Mouse (Mus musculus): ENCODE data around the gene Thbs1.
"Not testable (repeated sequence)": the region's sequence is repeated elsewhere in the genome, so short reads cannot be mapped to it uniquely, and the experiment has no call there.

Gene Thbs1

DNA sequence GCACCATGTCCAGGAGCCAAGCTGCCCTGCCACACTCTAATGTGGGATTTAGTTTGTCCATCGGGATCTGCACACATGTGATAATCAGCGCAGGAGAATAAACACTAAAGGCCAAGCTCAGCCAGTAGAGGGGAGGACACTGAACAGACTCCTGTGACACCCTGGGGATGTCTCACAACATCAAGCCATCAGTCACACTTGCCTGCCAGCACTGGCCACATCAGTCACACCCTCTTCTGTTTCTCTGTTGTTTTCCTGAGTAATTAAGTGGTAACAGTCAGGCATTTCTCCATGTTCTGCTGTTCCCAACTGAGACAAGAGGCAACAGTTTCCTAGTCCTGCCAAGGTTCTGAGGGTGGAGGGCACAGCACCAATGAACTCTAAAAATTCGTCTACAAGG, 36.1 kb downstream of the Thbs1 start:
- not testable (repeated sequence) for DNase-seq (ENCODE audit: low read depth, low spot score)

DNA sequence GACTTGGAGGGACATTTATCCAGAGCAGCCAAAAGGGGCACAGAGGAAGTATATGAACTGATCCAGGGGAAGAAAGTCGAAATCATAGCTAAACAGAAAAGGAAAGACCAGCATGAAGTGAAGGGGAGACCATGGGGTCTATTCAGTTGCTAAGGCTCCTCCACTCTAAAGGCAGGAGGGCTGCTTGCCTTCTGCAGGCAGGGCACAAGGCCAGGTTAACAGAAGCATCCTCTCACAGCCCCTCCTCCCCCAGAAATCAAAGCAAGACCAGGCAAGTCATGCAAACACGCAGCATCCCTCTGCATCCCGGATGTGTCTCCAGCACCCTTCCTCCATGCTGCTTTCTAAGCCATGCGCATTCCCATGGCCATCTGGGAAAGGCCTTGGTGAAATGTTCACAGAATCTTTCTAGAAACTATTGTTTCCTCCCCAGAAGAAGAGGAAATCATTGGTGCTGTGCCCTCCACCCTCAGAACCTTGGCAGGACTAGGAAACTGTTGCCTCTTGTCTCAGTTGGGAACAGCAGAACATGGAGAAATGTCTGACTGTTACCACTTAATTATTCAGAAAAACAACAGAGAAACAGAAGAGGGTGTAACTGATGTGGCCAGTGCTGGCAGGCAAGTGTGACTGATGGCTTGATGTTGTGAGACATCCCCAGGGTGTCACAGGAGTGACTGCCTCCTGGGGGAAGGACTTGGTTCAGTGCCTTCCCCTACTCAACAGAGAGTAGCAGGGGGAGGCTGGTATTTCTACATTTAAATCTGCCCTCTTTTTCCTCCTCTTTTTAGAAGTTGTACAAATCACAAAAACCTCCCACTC, 36.9 kb downstream of the Thbs1 start:
- no peak for DNase-seq (ENCODE audit: low read depth, low spot score)

DNA sequence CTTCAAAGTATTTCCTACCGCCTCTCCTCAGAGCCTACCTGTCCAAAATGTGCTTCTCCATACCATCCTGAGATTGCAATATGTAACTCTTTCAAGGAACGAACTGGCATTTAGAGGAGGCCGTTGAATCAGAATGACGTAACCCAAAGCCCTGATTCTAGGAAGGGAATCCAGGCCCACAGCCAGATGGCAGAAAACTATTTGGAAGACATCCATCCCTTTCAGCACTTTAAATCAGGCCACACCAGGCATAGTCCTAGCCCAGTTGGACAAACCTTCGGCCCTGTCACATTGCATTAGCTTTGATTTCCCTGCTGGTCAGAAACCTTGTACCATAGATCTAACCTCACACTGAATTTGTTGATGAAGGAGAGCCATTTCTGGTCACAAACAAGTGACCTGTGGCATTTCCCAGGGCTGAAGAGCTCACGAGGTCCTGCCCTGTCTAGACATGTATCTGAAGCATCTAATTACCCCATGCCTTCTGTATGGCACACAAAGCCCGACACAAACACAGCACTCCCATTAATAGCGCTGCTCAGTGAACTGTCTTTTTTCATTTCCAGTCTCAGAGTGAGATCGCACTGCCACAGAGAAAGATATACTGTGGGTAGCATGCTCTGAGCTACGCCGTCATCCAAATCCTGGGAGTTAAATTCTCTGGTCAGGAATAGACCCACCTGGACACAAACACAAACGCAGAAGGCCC, 38.3 kb downstream of the Thbs1 start:
- no peak for DNase-seq (ENCODE audit: low read depth, low spot score)

DNA sequence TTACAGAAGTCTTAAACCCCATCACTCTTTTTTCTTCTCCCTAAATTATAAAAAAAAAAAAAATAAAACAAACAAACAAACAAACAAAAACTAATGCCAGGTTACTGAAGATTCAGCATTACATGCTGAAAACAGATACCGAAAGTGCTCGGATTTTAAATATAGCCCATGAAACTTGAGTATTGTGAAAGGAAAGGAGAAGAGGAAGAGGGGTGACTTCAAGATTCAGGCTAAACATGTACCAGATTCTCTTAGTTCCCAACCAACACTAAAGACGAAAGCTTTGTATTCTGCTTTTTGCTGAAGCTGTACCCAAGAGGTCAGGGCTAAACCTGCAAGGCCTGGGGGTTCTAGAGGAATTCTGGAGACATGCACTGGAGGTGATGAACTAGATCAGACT, 46.4 kb downstream of the Thbs1 start:
- no peak for DNase-seq (ENCODE audit: low read depth, low spot score)

DNA sequence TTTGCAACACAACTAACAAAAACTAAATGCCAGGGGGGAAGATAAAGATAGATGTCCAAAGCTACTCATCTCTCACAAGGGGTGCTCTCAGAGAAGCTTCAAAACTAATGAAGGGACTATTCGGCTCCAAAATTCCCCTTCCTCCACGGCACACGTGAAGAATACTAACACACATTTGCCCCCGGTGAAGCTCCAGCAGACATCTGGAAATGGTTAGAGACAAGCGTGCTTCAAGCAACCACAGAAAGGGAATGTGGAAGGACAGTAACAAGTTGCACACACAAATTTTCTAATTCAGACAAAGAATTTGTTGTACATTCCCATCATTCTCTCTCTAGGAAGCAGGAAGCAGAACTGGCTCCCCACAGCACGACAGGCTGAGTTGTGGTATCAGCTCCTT, 47.5 kb downstream of the Thbs1 start:
- no peak for DNase-seq (ENCODE audit: low read depth, low spot score)

DNA sequence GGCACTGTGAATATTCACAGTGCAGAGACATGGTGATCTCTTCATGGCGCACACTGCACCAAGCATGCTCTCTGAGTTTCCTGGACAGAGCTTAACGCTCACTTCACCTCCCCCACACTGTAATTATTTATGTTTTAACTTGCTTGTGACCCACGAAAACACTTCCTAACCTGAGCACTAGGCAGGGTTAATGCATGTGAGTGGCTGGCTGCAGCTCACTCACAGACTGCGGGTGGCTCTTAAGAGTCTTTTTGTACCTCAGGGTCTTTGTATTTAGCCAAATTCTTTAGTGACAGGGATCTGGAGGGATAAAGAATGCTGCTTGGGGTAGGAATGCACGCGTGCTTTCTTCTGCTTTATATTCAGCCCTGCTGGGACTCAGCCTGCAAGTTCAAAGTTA, 48.9 kb downstream of the Thbs1 start:
- no peak for DNase-seq (ENCODE audit: low read depth, low spot score)

DNA sequence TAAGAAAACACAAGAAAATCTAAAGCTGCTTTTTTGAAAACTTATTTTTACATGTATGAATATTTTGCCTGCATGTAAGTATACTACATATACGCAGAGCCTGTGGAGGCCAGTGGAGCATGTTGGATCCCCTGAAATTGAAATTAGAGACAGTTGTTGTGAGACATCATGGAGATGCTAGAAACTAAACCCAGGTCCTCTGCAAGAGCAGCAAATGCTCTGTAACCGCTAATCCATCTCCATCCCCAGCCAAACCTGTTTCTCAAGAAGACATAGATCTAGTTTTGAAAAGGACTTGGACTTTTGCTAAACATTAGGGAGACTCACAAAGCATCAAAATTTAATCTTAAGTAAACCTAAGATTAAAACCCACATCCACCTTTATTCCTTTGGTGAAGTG, 49.3 kb downstream of the Thbs1 start:
- no peak for DNase-seq (ENCODE audit: low read depth, low spot score)

DNA sequence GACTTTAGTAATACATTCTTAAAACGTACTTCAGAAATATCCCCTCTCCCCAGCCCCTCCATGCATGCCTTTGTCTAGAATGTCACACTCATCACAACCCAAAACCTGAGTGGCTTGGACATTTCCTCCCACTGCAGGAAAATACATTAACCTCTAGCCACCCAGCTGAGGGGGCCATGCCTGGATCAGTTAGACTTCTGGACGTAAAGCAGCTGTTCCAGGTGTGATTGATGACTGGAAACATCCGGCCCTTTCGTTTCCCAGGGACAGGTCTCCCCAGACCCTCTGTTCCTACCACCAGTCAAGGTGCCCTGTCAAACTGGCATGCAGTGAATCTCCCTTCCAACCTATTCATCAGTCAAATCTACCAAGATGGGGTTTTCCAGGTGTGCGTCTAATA, 50.8 kb downstream of the Thbs1 start:
- no peak for DNase-seq (ENCODE audit: low read depth, low spot score)

DNA sequence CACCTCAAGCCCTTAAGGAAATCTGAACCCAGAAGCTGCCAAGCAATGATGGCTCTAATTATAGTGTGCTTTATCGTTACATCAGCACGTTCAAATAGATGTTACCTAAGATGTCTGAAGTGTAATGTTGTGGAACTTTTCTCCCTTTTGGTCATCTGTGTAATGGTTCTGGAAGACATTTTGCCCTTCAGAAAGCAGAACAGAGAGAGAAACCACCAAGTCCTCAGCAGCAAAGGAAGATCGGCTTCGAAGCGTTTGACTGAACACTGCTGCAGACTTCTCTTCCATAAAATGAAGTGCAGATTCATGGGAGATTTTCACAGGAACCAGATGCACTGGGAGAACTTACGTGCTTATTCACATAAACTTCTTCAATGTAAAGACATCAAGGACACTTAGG, 52.5 kb downstream of the Thbs1 start:
- DNase-seq (ENCODE audit: low read depth, low spot score): no peak

DNA sequence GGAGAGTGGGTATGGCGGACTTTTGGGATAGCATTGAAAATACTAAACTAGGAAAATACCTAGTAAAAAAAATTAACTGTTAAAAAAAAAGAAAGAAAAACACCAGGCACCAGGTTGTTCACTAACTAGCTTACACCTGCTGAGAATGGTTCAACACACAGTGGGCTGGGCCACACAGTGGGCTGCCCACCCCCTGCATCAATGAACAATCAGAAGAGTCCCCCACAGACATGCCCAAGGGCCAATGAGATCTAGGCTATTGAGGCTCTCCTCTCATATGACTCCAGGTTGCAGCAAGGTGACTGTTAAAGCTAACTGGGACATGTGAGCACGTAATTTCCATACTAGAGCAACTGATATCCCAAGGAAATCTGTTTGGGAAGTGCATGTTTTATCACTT, 54.0 kb downstream of the Thbs1 start:
- DNase-seq (ENCODE audit: low read depth, low spot score): no peak

DNA sequence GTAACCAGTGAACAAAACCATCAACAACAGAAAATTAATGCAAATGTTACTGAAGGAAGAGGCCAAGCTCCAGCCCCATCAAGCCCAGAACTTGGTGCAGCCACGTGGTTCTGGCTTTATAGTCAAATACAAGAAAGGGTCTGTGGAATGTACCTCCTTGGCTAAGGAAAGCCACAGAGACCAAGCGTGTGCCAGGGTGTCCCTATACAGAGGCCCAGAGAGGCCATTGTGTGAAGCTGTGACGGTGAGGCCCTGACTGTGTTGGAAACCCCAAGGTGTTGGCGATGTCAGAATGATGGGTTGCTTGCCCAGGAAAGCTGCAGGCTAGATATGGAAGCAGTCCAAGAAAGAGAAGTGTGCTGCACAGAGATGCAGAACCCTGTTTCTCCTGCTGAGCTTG, 56.1 kb downstream of the Thbs1 start:
- DNase-seq (ENCODE audit: low read depth, low spot score): no peak

DNA sequence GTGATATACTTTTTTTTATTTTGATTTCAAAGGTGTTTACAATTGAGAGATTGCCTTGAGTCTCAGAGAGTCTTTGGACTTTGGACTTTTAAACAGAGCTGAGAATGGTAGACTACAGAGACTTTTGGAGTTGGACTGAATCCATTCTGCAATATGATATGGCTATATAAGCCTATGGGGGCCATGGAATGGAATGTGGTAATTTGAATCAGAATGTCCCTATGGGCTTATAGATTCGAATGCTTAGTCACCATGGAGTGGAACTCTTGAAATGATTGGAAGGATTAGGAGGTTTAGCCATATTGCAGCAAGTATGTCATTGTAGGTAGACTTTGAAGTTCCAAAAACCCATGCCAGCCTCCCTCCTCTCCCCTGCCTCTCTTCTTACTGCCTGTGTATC, 56.5 kb downstream of the Thbs1 start:
- no peak for DNase-seq (ENCODE audit: low read depth, low spot score)

DNA sequence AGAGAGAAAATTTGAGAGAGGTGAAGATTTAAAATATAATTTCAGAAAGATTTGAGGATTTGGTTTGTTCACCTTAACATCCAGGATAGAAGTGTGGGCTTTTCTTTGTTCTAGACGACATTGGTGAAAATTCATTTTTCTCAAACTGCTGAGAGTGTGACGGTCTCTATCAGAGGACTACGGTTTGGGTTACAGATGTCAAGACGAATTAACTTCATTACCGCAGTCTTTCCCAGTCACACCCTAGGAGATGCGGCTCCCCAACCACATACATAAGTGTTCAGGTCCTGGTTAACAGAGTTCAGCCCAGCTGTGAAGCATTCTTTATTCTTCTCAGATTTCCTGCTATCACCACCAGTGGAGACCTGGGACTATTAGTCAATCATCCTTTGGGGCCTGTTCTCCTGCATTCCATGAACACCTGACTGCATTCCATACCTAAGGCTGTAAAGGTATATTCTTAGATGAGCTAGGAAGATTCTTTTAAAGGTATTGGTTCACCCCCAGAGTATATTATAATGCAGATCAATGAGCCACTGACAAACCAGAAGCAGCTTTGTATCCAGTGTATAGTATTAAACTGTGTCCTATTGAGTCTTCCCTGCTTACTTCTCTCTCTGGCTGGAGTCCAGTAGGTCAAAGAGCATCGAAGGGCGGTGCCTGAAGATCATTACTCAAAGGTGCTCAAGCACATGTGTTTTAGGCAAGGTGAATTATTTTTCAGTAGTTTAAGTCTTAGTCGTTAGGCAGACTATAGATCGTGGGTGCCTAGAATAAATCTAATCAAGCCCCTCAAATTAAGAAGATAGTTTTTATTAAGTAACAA, 63.1 kb downstream of the Thbs1 start:
- DNase-seq (ENCODE audit: low read depth, low spot score): no peak

Data from CD4-positive helper T cell, adult 2 months (primary cell).